Mouse (Mus musculus) kidney, adult 9 months (tissue): ENCODE data around the gene Pcgf1.

ENCODE experiments used
- DNase-seq: peaks from one replicate; pipeline ENCODE4 v3.0.0; 2022

Pcgf1 gene

DNA sequence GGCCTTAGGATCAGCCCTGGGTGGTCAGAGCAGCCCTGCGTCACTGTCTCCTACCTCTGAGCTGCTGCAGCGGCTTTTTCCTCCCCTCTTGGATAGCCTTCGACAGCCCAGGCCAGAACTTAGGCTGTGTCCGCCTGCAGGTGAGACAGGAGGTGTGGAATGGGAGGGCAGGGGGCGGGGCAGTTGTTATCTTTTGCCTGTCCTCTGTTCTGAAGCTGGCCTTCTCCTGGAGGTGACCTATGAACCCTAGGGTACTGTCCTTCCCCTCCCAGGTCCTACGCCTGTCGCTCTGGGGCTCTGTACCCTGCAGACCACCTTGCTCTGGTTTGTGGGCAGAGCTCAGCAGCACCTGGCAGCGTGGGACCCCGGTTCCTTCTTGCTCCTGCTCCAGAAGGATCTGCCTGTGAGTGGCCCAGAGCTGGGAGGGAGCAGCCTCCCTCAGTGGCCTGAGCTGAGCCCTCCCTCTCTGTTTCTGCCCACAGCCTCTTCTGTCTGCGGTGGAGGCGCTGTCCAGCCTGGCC is 25.5 kb downstream of the Pcgf1 start:
- DNase-seq = no peak

DNA sequence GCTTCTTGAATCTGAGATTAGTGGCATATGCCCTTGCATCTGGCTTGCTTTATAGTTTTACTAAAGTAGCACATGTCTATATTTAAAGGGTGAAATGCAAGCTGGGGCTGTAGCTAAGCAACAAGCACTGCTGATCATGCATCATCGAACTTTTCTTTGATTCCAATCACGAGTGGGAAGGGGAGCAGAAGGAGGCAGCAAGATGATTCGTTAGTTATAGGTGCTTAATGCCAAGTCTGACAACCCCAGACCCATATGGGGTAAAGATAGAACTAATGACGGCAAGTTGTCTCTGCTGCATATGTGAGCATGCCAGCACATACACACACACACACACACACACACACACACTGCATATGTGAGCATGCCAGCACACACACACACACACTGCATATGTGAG is 26.5 kb downstream of the Pcgf1 start:
- DNase-seq = no peak

DNA sequence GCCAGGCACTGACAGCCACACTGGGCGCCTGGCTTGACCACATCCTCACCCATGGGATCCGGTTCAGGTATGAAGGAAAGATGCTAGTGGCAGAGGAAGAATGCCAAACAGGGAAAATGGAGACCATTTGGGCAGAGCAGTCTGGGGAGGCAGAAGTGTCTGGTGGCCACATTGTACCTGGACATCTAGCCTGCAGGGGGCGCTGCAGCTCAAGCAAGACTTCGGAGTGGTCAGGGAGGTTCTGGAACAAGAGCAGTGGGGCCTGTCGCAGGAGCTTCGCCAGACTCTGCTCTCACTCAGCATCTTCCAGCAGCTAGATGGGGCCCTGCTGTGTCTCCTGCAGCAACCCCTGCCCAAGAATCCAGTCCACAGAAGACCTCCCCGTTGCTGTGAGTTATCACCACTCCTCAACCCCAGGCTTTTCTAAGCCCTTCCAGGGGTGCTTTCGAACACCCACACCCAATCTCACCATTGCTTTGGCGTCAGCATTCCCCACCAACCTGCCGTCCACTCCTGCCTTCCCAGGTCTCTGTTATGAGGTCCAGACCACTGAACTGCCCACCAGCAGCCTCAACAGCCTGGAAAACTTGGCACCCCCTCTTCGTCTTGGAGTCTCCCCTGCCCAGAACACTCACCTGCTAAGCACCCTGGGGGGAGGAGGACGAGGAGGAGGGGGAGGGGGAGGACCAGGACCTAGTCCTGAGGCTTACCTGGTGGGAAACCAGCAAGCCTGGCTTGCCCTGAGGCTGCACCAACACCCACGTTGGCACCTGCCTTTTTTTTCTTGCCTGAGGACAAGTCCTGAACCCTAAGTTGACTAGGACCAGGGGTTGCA is 30.1 kb downstream of the Pcgf1 start:
- DNase-seq = peak; percentile 84

GRCm38 (mm10) chr6:83108762-83109668 is 31.3 kb downstream of the Pcgf1 start, which contains the start of gene Mrpl53:
TSS of gene Mrpl53 (plus strand) at chr6:83109040.
- peak; percentile 85 for DNase-seq

GRCm38 (mm10) chr6:83111510-83112136 is 34.0 kb downstream of the Pcgf1 start:
- DNase-seq = no peak

DNA sequence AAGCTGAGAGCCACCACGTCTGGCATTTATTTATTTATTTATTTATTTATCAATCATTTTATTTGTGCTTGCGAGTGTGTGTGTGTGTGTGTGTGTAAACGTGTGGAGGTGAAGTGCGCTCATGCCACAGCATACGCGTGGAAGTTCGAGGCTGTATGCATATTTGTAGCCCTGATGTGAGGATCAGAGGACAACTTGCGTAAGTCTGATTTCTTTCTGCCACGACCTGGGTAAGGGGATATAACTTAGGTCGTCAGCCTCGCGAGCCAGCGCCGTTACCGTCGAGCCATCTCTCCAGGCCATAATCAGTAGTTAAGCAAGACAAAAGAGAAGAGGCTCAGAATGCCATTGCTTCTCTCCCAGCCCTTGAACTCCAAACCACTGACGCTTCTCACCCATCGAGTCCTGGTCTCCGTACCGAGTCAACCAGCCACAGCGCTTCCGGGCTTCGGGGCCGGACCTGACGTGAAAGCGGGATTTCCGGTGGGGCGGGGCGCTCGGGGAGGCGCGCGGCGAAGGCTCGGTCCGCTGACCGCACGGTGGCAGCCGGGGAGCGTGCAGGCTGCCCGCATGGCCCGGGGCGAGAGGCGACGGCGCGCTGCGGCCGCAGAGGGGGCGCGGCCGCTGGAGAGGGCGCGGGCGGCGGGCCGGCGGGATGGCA is 37.5 kb downstream of the Pcgf1 start, which contains the start of gene Mogs:
Mogs (plus strand) TSS at position 486 of the 661 bp plus-strand sequence.
- peak; percentile 94 for DNase-seq

- no peak for DNase-seq
Measured at GRCm38 (mm10) chr6:83115682-83116372, 38.2 kb downstream of the Pcgf1 start.

GRCm38 (mm10) chr6:83116373-83117164 is 38.9 kb downstream of the Pcgf1 start:
- no peak for DNase-seq

DNA sequence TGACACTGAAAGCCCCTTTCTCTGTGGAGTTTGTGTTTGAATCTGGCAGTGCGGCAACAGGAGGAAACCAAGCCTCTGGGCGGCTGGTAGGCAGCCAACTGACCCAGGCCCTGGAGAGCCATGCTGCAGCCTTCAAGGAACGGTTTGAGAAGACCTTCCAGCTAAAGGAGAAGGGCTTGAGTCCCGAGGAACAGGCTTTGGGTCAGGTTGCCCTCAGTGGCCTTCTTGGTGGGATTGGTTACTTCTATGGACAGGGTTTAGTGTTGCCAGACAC is 39.4 kb downstream of the Pcgf1 start:
- DNase-seq = no peak

GRCm38 (mm10) chr6:83117616-83118015 is 39.9 kb downstream of the Pcgf1 start:
- no peak for DNase-seq

DNA sequence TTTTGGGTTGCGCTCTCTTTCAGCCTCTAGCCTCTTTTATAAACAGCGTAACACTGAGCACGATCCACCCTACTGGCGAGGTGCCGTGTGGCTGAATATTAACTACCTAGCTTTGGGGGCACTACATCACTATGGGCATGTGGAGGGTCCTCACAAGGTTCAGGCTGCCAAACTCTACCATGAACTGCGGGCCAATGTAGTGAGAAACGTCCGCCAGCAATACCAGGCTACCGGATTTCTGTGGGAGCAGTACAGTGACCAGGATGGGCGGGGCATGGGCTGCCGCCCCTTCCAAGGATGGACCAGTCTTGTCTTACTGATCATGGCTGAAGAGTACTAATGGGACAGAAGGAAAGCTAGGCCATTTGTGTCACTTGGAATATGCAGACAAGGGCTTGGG is 40.7 kb downstream of the Pcgf1 start:
- DNase-seq = no peak

DNA sequence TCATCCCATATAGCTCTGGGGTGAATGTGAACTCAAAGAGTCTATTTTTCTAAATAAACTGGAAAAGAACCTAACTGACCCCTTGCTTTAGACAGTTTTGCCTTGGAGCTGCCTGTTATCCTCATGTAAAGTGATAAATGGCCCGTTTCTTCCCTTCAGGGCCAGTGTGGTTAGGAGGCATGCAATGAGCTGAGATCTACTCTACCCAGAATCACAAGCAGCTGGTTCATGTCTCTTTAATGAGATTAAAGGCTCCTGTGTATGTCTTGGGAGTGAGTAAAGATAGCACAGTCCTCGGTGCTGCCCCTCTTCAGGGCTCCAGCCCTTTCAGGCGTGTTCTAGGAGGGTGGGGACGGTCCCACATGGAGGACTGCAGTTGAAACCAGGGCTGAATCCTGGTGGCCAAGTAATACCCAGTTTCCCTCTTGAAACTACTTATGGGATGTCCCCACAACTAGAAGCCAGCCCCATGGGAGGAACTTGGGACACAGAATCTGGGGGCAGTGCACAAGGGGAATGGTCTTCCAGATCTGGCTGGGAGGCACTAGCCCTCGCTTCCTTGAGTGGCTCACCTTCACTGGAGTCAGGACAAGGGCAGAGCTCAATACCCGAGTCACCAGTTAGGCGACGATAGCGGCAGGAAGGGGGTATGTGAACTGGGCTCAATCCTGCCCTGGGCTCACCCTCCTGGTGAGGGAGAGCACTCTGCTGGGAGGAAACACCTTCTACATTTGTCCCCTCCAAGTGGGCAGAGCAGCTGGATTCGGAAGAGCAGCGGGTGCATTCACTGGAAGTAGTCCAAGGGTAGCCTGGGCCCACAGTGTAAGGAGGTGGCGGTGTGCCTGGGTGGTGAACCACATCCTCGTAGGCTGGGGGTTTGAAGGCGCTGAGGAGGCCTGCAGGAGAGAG is 41.4 kb downstream of the Pcgf1 start:
- no peak for DNase-seq

DNA sequence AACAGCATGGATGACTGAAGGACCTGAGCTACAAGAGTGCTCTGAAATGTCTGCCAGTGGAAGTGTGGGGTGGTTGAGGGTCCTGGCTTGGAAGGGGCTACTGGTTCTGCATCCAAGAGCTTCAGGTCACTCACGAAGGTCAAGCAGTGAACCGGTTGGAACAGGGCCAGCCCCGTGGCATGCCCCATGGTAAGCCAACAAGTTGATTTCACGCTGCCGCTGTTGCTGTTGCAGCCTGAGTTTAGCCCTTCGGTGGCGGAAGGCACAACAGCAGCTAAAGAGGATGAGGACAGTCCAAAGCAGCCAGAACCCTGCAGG is 42.0 kb downstream of the Pcgf1 start:
- peak; percentile 55 for DNase-seq

DNA sequence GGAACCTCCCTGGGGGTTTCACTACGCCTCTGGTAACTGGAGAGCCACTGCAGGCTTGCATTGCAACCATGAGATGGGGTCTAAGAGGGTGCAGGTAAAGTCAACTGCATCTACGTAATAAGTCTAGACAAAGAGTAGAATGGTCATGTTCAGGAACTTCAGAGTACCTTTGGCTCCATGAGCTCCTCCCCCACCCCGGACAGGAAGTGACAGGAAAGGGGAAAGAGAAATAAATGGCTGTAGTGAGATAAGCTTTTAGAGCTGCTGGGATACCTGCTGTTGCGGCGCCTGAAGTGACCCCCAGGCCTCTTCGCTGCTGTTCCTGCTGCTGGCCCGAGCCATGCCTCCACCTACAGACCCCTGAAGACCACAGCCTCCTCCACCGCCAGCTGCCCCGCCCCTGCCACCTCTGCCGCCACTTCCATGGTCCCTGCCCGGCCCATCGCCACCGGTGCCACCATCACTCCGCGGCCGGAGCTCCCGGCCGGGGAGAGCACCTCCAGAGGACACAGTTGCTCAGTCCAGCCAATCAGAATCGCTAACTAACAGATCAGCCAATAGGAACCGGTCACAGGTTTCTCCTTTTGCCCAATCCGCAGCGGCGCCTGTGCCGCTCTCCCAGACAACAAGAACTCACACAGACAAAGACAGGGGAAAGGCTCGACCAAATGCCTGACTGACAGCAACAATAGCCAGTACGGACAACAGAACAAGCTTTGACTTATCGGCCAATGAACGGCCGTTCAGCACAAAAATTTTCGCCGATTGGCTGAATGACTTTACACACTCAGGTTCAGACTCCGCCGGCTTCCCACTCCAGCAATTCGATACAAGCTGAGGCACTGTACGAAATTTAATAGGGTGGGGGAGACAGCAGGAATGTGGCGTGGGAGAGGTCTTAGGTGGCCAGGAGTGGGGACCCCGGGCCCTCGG is 43.5 kb downstream of the Pcgf1 start, which contains the start of gene Wbp1:
Wbp1 (minus strand) TSS at position 630 of the 933 bp plus-strand sequence.
- DNase-seq = peak; percentile 99

DNA sequence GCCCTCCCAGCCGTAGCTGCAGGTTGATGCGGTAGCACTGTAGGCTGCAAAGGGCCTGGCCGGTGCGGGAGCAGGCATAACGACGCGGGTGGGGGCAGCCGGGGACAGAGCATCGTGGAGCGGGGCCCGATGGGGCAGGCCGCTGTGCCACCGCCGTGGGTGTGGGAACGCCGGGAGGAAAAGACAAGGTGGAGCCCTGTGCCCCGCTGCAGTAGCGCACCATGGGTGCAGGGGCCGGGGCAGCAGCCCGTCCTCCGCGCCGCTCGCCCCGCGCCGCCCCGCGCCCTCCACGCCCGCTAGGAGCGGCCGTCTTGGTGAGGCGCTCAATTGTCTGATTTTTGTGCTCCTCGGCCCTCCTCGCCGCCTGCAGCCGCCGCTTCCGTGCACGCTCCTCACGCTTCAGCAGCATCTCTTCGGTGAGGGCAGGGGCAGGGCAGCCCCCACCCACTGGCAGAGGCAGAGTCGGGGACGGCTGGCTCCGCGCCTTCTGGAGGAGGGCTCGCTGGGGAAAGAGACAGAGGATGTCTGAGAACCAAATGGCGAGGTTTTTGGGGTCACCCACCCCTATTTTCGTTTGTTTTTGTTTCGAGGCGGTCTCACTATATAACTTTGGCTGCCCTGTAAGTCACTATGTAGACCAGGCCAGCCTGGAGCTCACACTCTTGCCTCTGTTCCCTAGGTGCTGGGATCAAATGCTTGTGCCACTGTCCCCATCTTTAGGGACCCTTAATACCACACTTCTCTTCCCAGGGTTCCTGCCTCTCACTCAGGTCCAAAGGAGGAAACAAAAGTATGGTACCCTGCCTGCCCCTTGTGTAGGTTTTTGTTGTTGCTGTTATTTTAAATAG is 44.4 kb downstream of the Pcgf1 start:
- no peak for DNase-seq

DNA sequence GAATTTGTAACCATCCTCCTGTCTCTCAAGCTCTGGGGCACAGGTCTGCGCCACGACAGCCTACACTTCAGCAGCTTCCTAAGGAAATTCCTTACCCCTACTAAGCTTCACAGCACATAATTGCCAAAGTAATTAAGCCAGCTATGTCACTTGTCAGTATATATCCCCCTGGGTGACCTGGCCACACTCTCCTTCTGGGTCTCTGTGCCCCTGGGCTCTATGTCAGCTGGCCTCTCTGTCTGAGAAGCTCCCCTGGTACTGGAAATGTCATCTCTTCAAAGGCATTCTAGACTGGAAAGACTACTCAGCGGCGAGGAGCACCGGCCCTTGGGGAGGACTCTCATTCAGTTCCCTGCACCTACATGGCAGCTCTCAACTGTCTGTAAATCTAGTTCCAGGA is 45.3 kb downstream of the Pcgf1 start:
- DNase-seq = no peak

DNA sequence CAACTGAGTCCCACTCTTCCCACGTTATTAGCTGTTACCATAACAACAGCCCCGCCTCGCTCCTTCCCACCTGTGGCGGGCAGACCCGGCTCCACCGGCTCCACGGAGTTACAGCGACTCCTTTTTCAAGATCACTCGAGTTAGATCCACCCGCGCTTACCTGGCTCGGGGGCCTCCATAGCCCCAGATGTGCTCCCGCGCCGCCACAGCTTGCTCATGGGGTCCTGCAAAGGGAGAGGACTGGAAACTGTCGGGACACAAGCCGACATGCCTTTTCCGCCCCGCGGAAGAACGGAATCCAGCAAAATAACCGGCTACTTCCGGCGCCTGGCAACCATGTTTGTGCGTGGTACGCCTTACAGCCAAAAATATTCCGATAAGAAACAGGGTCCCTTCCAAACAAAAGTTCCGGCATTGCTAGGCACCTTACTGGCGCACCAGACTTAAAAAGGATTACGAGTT is 47.2 kb downstream of the Pcgf1 start:
- DNase-seq = peak; percentile 95

DNA sequence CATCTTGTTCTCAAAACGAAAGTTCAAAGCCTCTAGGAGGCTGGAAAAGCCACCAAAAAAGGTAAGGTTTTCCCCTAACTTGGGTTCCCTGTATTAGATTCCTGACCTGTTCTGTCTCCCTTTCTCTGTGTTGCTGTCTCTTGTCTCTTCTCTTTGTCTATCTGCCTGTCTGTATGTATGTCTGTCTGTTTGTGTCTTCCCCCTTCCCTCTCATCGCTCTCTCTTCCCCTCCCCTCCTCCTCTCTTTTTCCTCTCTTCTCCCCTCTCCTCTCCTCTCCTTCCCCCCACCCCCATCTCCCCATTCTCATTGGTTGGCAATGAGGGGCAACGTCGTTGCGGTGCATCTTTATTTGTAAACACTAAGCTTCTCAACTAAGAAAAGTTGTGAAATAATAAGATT is 47.7 kb downstream of the Pcgf1 start, which contains the start of gene Ino80b:
Ino80b (minus strand) TSS at position 101 of the 400 bp plus-strand sequence.
- DNase-seq = no peak
